Mouse (Mus musculus): Measurements from ENCODE around the gene Arl5a. TPM values are rescaled to one million over a fixed set of nuclear protein-coding genes. Genes with fewer than 3 reads are reported as not detected.

Arl5a gene
- total RNA-seq, 2 experiments from 2014 or later, result 32.3 to 37.6 TPM

DNA sequence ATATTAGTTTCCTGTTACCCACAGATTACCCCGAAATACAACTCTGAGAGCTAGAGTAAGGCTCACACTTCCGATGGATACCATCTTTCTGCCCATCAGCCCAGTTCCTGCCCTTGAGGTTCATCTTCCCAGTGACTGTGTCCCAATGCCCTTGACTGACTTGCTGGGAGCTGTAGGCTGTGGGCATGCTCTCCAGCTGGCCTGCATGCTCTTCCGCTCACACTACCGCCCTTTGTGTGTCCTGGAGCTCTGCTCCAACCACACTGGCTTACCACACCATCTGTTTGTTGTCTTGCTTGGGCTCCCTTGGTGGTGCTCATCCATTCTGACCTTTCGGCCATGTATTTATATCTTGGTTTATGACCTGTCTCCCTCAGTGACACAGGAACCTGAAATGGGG is 57.0 kb downstream of the Arl5a start:
- no peak for ATAC-seq (replicated peaks; ENCODE audit: poor library complexity)

DNA sequence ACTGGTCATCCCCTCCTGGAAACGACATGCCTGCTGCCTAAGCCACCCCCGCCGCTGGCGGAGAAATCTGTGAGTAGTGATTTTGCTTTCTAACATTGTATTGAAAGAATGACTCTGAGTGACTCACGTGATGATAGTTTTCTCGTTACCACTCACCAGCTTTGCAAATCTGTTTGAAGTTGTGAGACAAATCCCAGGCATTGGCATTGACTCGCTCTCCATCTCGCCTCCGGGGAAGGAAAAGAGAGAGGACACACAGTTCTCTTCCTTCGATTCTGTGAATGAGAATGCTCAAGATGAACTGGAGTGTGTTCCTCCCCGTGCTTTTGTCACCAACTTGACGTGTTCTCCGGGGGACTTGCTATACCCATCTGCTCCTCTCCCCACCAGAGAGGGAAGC is 57.5 kb downstream of the Arl5a start:
- ATAC-seq (replicated peaks; ENCODE audit: poor library complexity), result no peak

DNA sequence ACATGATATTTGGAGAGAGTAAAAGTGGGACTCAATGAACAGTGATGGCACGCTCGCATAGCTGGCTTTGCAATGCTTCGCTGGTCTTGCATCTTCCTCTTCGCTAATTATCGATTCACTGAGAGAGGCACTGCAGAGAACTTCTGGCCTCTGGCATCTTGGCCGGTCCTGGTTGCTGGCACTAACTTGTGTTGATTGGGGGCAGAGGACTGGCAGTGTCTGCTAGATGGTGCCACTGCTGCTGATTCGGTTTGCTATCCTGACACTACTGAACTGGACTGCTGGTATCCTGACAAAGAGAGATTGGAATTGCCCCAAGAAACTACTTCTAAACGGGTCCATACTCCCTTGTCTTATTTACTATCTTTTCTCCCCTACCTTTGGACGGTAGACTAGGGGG is 63.6 kb downstream of the Arl5a start:
- no peak for ATAC-seq (replicated peaks; ENCODE audit: poor library complexity)

DNA sequence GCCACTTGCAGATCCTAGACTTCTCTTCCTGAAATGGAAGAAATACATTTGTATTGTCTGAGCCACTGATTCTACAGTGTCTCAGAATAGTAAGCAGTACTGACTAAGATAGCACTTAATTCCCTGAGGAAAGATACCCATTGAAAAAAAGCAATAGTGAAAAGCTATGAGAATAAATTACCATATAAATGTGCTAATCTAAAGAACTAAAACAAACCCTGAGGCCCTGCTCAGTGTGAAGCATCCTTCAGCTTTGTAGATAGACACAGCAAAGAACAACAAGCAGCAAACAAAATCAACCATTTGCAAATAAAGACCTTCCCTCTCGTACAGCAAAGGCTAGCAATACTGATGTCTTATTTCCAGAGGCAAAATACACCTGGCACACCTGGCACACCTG is 65.0 kb downstream of the Arl5a start:
- no peak for ATAC-seq (replicated peaks; ENCODE audit: poor library complexity)

DNA sequence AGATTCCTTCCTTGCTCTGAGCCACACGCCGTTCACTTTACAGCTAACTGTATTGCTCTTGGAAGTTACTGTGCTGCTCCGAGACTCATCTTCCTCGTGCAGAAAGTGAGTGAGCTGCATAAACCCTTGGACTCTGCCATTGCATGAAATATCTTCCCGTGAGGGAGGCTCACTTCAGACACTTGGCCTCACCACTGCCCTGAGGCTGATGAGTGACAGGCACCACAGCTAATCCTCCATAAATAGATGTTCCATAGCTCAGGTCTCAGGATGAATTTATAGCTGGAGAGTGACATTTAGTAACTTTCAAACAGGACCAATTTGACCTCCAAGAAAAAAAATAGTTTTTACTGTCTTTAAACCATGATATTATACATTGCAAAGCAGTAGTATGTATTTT is 66.5 kb downstream of the Arl5a start:
- no peak for ATAC-seq (replicated peaks; ENCODE audit: poor library complexity)

DNA sequence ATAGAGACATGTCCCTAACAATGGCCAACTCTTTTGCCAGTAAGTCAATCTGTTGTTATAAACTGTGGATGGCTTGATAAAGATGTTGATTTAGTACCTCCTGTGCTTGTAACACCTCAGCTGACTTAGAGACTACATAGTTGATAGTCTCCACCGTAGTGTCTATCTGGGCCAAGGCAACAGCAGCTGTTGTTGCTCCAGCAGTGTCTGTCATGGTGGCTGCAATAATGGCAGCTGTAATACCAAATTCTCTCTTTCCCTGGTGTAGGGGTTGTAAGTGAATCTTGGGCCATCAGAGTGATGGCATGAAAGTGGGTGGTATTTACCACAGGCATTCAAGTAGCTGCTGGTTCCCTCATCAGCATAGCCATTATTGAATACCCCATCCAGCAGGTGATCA is 73.7 kb downstream of the Arl5a start:
- no peak for ATAC-seq (replicated peaks; ENCODE audit: poor library complexity)

Other genes starting within 250 kb of the Arl5a start
- gene Neb, start 46.4 kb downstream of the Arl5a start, total RNA-seq (2015), result 0.02 TPM in 1 of 2 replicates, not detected in the other
- 0.29 and 1.0 TPM in 2 replicates for gene Neb, start 46.4 kb downstream of the Arl5a start, total RNA-seq (2017)